Mouse (Mus musculus): ENCODE measurements at regions not wholly inside any gene's neighbourhood (a gene's known extent, or its start where the extent isn't known, plus 50 kb on each side); places are given as distances from the start of the nearest gene placed in this dataset.
"Not testable (repeated sequence)": the region's sequence is repeated elsewhere in the genome, so short reads cannot be mapped to it uniquely, and the experiment has no call there.

DNA sequence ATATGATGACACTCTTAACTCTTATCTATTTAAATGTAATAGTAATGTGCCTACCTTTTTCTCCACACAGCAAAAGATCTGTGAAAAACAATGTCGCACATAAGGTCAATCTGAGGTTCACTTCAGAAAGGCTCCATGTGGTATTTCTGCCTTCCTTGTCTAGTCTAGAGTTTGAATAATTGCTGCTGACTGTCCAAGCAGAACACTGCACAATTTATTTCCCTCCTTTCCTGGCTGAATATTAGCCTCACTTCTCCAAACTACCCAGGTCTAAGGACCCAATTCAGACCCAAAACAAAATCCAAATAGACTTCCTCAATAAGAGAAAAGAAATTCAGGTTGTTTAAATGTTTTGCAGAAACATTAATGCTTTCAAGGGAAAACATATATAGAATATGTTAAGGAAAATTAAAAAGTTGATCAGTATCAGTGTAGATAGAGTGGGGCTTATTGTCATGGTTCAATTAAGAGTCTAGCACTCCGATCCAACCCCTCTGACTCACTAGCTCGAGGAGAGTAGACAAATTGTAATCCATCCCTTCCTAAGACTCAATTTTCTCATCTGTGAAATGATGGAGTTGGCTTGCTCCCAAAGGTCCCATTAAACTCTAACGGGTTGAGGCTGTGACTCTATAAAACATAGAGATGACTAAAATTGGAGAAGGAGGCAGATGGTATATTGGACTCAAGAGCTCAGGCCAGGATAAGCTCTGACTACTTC lies 215.4 kb upstream of the Tbl1xr1 start:
- DNase-seq (ENCODE audit: low read depth, low spot score), result no peak

DNA sequence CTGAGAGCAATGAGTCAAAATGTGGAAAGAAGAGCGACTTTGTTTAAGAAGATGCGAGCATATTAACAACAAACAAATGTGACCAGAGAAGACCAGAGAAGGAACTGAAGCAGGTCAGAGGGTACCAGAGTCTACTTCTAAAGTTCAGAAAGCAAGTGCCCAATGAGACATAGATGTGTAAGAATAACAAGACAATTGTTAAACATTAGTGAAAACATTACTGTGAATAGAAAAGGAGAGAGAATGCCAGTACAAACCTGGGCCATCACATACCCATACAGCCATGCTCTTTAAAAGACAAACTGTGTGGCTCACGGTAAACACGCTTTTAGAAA lies 214.8 kb upstream of the Tbl1xr1 start:
- DNase-seq (ENCODE audit: low read depth, low spot score), result no peak

DNA sequence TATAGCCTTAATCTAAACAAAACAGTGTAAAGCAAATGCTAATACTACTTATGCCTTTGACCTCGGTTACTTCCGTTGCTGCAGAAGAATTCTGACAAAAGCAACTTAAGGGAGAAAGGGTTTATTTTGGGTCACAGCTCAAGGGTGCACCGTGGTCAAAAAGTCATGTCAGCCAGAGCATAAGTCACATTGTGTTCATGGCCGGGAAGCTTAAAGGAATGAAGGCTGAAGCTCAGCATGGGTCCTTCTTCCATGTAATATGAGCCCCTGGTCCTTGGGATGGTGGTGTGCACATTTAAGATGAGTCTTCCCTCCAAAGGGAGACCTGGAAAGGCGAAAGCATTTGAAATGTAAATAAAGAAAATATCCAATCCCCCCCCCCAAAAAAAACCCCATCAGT lies 212.1 kb upstream of the Tbl1xr1 start:
- no peak for DNase-seq (ENCODE audit: low read depth, low spot score)

- DNase-seq (ENCODE audit: low read depth, low spot score), result no peak
These were observed 210.6 kb upstream of the Tbl1xr1 start for GRCm38 (mm10) chr3:21865856-21866255.

- no peak for DNase-seq (ENCODE audit: low read depth, low spot score)
These were observed 198.1 kb upstream of the Tbl1xr1 start for GRCm38 (mm10) chr3:21878396-21878795.

DNA sequence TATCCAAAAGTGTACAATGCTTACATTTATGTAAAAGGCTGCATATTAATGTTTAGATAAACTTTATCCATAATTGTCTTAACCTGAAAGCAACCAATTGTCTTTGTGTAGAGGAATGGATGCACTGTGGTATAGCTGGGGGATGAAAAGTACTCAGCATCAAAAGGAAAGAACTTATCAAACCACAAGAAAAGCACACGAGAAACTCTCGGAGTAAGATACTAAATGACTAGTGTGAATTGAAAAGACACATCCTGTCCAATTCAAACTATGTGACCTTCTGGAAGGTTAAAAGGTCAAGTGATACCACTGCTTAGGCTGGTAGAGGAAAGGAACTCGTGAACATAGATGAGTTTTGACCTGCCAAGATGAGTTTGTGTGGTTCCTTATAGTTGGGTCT lies 192.2 kb upstream of the Tbl1xr1 start:
- no peak for DNase-seq (ENCODE audit: low read depth, low spot score)

GRCm38 (mm10) chr3:21888710-21889109 lies 187.7 kb upstream of the Tbl1xr1 start:
- DNase-seq (ENCODE audit: low read depth, low spot score), result no peak

- DNase-seq (ENCODE audit: low read depth, low spot score), result peak; percentile 77
These were observed 184.5 kb upstream of the Tbl1xr1 start for GRCm38 (mm10) chr3:21891819-21892480.

DNA sequence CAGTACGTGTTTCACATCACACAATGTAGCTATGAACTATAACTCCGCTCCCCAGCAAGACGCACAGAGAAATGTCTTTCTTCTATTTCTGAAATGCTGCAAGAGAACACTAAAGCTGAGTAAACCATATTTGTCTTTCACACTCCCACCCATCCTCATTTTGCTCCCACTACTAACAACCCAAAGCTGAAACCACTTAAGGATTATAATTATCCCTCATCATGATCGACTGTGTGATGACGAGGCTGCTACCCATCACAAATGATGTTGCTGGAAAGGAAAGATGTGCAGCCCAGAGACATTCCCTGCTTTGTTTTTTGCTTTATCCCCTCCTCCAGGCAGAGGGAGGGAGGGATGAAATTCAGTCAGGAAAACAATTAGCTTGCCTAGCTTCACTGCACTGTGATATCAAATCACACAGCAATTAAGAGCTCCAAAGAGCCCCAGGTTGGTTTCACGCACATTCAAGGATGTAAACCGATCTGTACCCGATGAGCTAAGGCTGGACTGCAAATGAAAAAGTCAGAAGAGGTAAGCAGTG lies 183.5 kb upstream of the Tbl1xr1 start:
- no peak for DNase-seq (ENCODE audit: low read depth, low spot score)

- DNase-seq (ENCODE audit: low read depth, low spot score), result no peak
These were observed 180.9 kb upstream of the Tbl1xr1 start for GRCm38 (mm10) chr3:21895551-21895950.

- DNase-seq (ENCODE audit: low read depth, low spot score), result no peak
These were observed 178.2 kb upstream of the Tbl1xr1 start for GRCm38 (mm10) chr3:21898241-21898640.

GRCm38 (mm10) chr3:21905384-21906073 lies 170.9 kb upstream of the Tbl1xr1 start:
- no peak for DNase-seq (ENCODE audit: low read depth, low spot score)

GRCm38 (mm10) chr3:21908828-21909227 lies 167.6 kb upstream of the Tbl1xr1 start:
- no peak for DNase-seq (ENCODE audit: low read depth, low spot score)

GRCm38 (mm10) chr3:21910080-21910479 lies 166.4 kb upstream of the Tbl1xr1 start:
- no peak for DNase-seq (ENCODE audit: low read depth, low spot score)

- no peak for DNase-seq (ENCODE audit: low read depth, low spot score)
These were observed 165.4 kb upstream of the Tbl1xr1 start for GRCm38 (mm10) chr3:21911071-21911470.

- no peak for DNase-seq (ENCODE audit: low read depth, low spot score)
These were observed 159.1 kb upstream of the Tbl1xr1 start for GRCm38 (mm10) chr3:21917228-21917910.

DNA sequence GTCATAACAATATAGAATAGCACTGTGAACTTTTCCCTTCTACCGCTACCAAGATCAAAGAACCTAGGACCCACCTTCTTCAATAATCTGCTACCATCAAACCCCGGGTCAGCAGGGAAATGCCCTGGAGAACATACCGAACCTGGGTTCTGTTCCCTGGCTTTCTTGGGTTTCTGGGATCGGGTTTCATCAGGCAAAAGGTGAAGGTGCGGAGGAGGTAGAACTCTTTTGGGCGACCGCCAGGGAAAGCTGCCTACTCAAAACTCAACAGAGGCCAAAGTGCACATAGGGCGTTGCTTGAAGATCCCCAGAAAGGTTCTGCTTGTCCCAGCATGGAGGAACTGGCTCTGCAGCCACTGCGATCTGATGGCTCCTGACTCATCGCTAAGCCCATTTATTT lies 158.0 kb upstream of the Tbl1xr1 start:
- DNase-seq (ENCODE audit: low read depth, low spot score), result no peak

GRCm38 (mm10) chr3:21919931-21920330 lies 156.5 kb upstream of the Tbl1xr1 start:
- DNase-seq (ENCODE audit: low read depth, low spot score), result no peak

DNA sequence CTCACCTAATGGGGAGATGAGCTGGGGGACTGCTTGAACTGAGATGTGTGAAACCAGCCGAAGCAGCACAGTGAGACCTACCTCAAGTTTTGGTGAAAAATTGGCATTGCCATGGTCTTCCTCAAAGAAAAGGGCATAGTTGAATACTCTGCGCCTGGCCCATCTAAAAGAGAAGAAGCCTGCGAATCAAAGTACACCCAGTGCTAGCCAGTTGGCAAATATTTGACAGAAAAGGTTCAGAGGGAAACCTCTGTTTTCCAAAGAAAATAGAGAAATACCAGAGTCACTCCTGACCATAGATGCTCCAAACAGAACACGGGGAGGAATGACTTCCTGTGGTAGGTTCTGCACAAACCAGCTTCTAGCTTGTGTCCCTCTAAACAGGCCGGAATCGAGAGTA lies 144.5 kb upstream of the Tbl1xr1 start:
- no peak for DNase-seq (ENCODE audit: low read depth, low spot score)

GRCm38 (mm10) chr3:21932696-21933095 lies 143.8 kb upstream of the Tbl1xr1 start:
- not testable (repeated sequence) for DNase-seq (ENCODE audit: low read depth, low spot score)

DNA sequence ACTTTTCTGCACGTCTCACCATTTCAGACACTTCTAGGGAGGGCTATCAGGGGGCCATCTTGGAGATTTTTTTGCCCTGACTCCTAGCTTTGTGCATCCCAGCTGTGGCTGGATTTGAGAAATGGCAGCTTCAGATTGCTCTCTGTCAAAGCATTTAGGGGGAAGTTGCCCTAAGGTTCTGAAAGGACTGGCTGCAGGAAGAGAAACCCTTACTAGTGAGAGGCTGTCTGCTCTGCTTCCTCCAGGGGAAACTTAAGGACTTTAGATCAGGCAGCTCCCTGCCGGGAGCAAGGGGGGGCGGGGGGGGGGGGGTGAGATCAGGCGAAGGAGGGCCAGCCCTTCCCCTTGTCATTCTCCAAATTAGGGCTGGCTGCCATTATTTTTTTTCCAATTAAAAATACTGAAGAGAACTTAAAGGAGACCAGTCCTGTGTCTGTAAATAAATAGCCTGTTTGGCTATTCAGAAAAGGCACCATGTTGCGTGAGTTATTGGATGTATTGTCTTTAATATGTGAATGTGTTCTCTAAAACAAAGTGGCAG lies 141.7 kb upstream of the Tbl1xr1 start:
- DNase-seq (ENCODE audit: low read depth, low spot score), result peak; percentile 45

Measured in mesoderm, embryonic 11.5 days (tissue).